Mouse (Mus musculus): ENCODE results near the gene Snrnp48.

The Snrnp48 gene

DNA sequence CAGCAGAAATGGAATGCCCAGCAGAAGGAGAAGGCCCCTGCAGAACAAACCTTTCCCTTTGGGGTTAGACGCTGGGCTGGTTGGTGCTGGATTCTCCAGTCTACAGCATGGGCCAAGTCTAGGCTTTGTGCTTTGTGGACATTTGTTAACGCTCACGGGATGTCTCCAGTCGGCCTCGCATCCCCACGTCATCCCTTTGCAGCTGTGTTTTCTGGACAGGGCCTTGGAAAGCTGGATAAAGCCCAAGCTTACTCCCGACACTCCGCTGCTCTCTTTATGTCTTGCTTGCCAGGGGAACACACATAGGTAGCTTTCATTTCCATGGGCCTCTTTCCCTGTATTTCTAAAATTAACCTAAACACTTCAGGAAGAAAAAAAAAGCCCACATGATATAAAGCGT lies 49.0 kb downstream of the Snrnp48 start:
- in situ Hi-C loops (cut with MboI; ENCODE audit: low sequenced_read_pairs), result no loop called here

- in situ Hi-C loops (cut with MboI; ENCODE audit: low sequenced_read_pairs), result no loop called here
Observed at GRCm38 (mm10) chr13:38258901-38259300, 54.2 kb downstream of the Snrnp48 start.

DNA sequence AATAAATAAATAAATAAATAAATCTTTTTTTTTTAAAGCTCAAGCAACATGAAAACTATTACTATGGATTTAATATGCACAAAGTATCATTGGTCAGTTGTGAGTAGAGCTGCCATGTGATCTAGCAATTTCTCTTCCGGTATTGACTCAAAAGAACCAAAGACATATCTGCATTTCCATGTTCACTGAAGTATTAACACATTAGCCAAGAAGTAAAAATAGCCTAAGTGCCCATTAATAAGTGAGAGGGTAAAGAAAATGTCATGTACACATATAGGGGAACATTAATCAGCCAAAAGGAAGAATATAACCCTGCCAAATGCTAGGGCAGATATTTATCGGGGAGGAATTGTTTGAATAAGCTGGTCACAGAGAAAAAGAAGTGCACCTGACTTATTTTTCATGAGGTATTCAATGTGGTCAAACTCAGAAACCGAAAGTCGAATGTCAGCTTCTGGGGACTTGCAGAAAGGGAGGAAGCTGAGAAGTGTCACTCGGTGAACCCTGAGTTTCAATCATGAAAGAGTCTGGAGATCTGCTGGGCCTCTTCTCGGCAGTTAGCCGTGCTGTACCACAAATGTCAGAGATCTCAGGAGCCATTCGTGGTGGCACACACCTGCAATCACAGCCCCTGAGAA lies 64.4 kb downstream of the Snrnp48 start:
- in situ Hi-C loops (cut with MboI; ENCODE audit: low sequenced_read_pairs), result no loop called here

DNA sequence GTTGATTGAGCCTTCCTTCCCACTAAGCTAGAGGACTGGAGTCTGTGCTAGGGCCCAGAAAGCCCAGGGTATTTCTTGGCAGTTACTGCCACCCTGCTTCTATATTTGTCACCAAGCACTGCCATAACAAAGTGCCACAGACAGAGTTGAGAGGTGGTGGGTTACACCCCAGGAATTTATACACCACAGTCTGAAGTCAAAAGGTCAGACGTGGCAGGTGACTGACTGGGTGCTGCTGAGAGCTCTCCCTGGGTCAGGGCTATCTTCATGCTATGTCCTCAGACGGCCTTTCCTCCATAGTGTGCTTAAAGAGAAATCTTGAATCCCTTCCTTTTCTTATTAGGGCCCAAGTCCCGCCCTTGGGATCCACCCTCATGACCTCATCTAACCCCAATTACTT lies 67.9 kb downstream of the Snrnp48 start:
- in situ Hi-C loops (cut with MboI; ENCODE audit: low sequenced_read_pairs), result no loop called here

Data from CH12F3 (cell line).